In the genomic region with DNA sequence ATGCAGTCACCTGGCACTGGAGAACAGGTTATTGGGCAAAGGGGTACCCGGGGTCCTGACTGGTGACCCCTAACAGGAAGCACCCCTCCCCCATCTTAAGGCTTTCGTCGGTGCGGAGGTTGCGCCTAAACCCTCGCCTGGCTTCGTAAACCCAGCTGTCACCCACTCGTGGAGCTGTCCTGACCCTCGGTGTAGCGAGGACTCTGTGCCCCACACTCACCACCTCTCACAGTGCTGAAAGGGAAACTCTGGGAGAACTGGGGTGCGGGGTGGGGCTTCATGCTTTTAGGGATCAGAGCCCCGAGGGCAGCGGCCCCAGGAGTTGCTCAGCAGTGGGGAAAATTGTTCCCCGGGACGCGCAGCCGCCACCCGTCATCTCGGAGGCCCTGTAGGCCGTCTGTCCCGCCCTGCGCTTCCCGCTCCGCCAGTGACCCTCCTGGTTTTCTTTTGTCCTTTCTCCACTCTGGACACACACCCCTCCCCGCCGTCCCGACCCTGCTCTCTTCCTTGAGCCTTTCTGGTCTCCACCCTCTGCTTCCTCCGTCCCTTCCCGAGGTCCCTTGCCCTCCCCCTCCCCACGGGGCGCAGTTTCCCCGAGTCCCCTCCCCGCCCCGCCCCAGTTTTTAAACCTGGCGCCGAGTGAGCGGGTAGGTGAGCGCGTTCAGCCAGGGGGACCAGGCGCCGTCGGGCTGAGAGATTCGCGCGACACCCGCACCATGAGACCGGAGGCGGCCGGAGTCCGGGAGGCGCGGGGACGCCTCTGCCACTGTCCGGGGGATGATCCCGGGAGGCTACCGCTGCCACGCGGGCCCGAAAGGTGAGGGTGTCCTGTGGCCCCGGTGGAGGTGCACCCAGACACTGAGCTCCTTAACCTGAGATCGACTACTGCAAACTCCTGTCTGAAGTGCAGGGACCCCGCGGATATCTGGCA, we compare ENCODE assay signal across 9 mouse cellular contexts. TPM values are rescaled to one million over a fixed set of nuclear protein-coding genes. Genes with fewer than 3 reads are reported as not detected.
DNase-seq lines count a peak whose midpoint lies in the region; ATAC-seq lines count a peak whose summit lies in the region.
"Had no signal": no experiment of that assay in that cellular context is flagged by ENCODE, and none has a peak within 500 bp of the region (broad histone marks: within the 10 kb centered on the region; RNA-seq: fewer than 3 reads in every experiment).

A gene (plus strand): TSS at position 640 of the 931 bp plus-strand sequence.

- DNase-seq in spleen, postnatal 10 days (ENCODE audit: low spot score in 2 of 2) = peak; percentile 31 to 42
- no peak for DNase-seq in spleen, postnatal 36 days (ENCODE audit: low spot score in 2 of 2)
- peak; percentile 89 for DNase-seq in lung, postnatal 10 days
- DNase-seq in ovary, postnatal 14 days (ENCODE audit: low spot score) = peak; percentile 25
- no peak for DNase-seq in left cerebral cortex, adult 18-20 months (ENCODE audit: low spot score in 2 of 2)

- H3K4me2 ChIP-seq in embryonic facial prominence, embryonic 13.5 days = peak within 1 kb of the TSS; percentile 82
- H3K4me2 ChIP-seq in heart, embryonic 13.5 days = peak within 1 kb of the TSS; percentile 89
- peak within 1 kb of the TSS; percentile 79 for H3K4me2 ChIP-seq in kidney, embryonic 14.5 days (replicated peaks; ENCODE audit: low read depth, low read length)

- no peak within 1 kb of the TSS for H3K27ac ChIP-seq in embryonic facial prominence, embryonic 13.5 days
- no peak within 1 kb of the TSS for H3K27ac ChIP-seq in heart, embryonic 13.5 days (replicated peaks)
- no peak within 1 kb of the TSS for H3K27ac ChIP-seq in kidney, embryonic 14.5 days (ENCODE audit: low read depth, low read length)

- H3K4me1 ChIP-seq in embryonic facial prominence, embryonic 13.5 days = peaks cover 25% of the 10 kb centered on the region
- peaks cover 19% of the 10 kb centered on the region for H3K4me1 ChIP-seq in heart, embryonic 13.5 days
- peaks cover 15% of the 10 kb centered on the region; the same call in 1 of the 2 replicates for H3K4me1 ChIP-seq in kidney, embryonic 14.5 days (ENCODE audit: control insufficient read depth, insufficient read depth, low read length)

- 1% methylated on average over 63 of the region's 63 CpGs for WGBS in embryonic facial prominence, embryonic 13.5 days
- under 1% methylated on average over 63 of the region's 63 CpGs for WGBS in heart, embryonic 13.5 days
- under 1% methylated on average over 63 of the region's 63 CpGs for WGBS in kidney, embryonic 14.5 days

- ATAC-seq in embryonic facial prominence, embryonic 13.5 days (ENCODE audit: insufficient number of reproducible peaks, insufficient read depth, low FRiP score, low TSS enrichment, low read depth) = no peak; the same call in 1 of the 2 replicates
- peak; percentile 31; the same call in 1 of the 2 replicates for ATAC-seq in heart, embryonic 13.5 days (ENCODE audit: extremely low read depth, insufficient number of reproducible peaks, low FRiP score, low TSS enrichment)
- peak; percentile 73 for ATAC-seq in kidney, embryonic 14.5 days (ENCODE audit: low FRiP score, low TSS enrichment)
- ATAC-seq: Patski had no signal

- H3K9me3 ChIP-seq in embryonic facial prominence, embryonic 13.5 days = no peaks in the 10 kb centered on the region
- H3K9me3 ChIP-seq in heart, embryonic 13.5 days = no peaks in the 10 kb centered on the region
- H3K9me3 ChIP-seq in kidney, embryonic 14.5 days (ENCODE audit: control insufficient read depth, low read length) = 0 out of 2 replicates have a peak, but pooled peaks cover 2% of the 10 kb centered on the region

- H3K27me3 ChIP-seq in embryonic facial prominence, embryonic 13.5 days = peaks cover 46% of the 10 kb centered on the region
- peaks cover 26% of the 10 kb centered on the region for H3K27me3 ChIP-seq in heart, embryonic 13.5 days (replicated peaks)
- H3K27me3 ChIP-seq in kidney, embryonic 14.5 days (ENCODE audit: control insufficient read depth, insufficient read depth, low read length) = peaks cover 10% of the 10 kb centered on the region; the same call in 1 of the 2 replicates

- no peaks in the 10 kb centered on the region for H3K36me3 ChIP-seq in embryonic facial prominence, embryonic 13.5 days
- no peaks in the 10 kb centered on the region for H3K36me3 ChIP-seq in heart, embryonic 13.5 days
- no peaks in the 10 kb centered on the region for H3K36me3 ChIP-seq in kidney, embryonic 14.5 days (ENCODE audit: control insufficient read depth, insufficient read depth, low read length)

- H3K9ac ChIP-seq in embryonic facial prominence, embryonic 13.5 days = peak within 1 kb of the TSS; percentile 68
- H3K9ac ChIP-seq in heart, embryonic 13.5 days = peak within 1 kb of the TSS; percentile 84
- H3K9ac ChIP-seq in kidney, embryonic 14.5 days (ENCODE audit: low read depth, low read length) = peak within 1 kb of the TSS; percentile 40

- peak within 1 kb of the TSS; percentile 51 for H3K4me3 ChIP-seq in embryonic facial prominence, embryonic 13.5 days
- H3K4me3 ChIP-seq in heart, embryonic 13.5 days = peak within 1 kb of the TSS; percentile 71
- peak within 1 kb of the TSS; percentile 47 for H3K4me3 ChIP-seq in kidney, embryonic 14.5 days (ENCODE audit: low read length)

RNA-seq across cellular contexts. Expression of the gene that starts here (rescaled TPM):
- polyA plus RNA-seq in embryonic facial prominence, embryonic 13.5 days (2015; fragmentation: Nextera tagmentation; extraction: Ambion mirVana) = 2.1 and 3.2 TPM in 2 replicates
- 5.0 and 6.0 TPM in 2 replicates for polyA plus RNA-seq in heart, embryonic 13.5 days (2015; fragmentation: Nextera tagmentation; extraction: Ambion mirVana)
- 14.6 and 15.3 TPM in 2 replicates for polyA plus RNA-seq in kidney, embryonic 14.5 days (2014; fragmentation: Nextera tagmentation; extraction: Ambion mirVana)
- under 1 TPM in 1 of 2 experiments, not detected in 1; 0.23 TPM for total RNA-seq in left cerebral cortex, adult 18-20 months (2021)
- polyA plus RNA-seq: Patski had no signal

Comparison
In these comparisons a context has a peak if more than half of its experiments do, and no peak if none do; other contexts are left out.
1. DNase-seq: peak in spleen, postnatal 10 days (2 of 2), lung, postnatal 10 days (single experiment) and ovary, postnatal 14 days (single experiment); none in spleen, postnatal 36 days (0 of 2) and left cerebral cortex, adult 18-20 months (0 of 2).
2. Peak in every context shown above with its lines, with median percentiles within 50 percentile points of each other: H3K4me2 ChIP-seq, H3K4me3 ChIP-seq and H3K9ac ChIP-seq.